Mouse (Mus musculus) cerebellum, adult 11 months (tissue): ENCODE results near the gene Frmd4b.

Experiments
- DNase-seq: peaks from one replicate; pipeline ENCODE4 v3.0.0; 2022

The Frmd4b gene

DNA sequence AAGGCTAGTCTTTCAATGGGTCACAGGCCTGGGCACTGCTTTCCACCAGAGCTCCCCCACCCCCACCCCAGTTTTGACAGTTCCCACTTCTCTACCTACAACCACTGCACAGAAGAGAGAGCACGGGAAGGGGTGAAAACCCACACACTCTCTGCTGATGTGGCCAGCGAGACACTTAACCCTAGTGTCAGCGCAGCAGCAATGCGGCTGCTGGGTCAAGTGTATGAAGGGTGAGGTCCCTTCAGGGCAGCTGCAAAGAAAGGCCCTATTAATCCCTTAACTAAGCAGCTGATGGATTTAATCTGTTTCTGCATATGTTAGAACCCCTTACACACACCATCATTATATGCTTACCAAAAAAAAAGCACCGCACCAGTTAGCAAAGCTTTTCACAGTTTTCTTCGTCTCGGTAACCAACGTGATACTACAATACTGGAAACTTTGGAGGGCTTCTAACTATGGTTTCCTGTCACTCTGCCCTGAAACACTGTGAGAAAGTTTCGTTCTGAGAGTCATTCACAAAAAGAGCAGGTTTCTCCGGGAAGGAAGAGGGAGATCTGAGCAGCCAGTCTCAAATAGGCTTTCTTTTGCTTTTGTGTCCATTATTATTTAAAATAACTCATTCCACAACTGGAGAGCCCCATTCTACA, 264.7 kb downstream of the Frmd4b start:
- no peak for DNase-seq

DNA sequence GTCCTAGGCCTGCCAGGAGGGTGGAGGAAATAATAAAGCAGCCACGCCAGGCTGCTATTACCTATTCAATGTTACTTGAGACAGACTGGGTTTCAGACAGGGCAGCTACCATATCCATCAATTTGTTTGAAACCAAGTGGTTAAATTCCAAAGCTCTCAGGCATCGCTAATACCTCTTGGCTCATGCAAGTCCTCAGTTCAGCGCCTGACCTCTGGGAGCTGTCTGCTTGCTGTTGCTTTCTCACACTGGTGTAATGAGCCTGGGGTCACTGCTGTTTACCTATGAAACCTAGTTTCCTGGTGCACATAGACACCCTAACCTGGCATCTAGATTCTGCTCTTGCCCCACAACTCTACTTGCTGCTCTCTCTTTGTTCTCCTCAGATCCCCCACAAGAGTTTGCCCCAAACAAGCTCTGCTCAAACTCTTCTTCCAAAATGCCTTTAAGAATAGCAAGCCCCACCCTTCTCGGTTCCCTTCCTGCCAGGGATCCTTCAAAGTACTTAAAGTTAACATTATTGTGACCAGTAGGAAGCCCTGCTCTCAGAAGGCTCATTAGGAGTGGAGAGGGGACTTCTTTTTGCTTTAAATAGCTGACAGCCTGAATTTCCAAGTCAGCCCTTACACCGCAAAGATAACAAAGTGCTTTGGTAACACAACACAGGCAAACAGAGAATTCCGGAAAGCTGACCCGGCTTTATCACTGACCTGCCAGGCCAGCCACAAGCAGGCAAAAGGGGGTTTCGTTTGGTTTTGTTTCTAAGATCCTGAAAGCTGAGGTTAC, 267.8 kb downstream of the Frmd4b start:
- DNase-seq, result no peak

DNA sequence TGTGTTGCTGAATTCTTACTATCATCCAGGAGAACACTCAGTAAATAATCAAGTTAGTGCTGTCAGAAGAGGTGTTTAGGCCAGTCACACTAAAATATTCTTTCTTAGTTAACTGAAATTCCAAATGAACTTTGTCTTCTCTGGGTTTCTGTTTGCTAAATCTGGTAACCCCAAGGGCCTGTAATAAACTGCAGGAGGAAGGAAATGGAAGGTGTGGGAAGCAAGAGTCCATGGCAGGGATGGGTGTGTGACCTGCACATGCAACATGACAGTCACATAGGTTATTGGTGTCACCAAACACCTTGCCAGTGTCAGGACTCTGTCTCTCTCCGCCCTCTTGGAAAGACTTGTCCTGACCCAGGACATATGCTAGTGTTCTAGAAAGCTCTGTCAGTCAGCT, 270.4 kb downstream of the Frmd4b start:
- no peak for DNase-seq

DNA sequence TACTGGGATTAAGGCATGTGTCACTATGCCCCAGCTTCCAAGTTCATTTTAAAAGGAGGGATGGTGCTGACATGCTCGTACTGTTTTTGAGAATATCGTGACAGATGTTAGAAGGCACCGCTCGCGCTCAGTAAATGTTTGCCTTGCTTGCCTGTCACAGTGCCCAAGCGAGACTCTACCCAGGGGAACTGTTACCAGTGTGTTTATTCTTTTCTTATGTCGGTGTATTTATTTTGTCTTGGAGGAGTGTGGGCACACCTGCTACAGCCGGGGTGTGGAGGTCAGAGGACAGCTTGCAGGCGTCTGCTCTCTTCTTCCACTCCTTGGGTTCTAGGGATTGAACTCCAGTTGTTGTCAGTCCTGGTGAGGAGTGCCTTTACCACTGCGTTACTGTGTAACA, 270.8 kb downstream of the Frmd4b start:
- no peak for DNase-seq

DNA sequence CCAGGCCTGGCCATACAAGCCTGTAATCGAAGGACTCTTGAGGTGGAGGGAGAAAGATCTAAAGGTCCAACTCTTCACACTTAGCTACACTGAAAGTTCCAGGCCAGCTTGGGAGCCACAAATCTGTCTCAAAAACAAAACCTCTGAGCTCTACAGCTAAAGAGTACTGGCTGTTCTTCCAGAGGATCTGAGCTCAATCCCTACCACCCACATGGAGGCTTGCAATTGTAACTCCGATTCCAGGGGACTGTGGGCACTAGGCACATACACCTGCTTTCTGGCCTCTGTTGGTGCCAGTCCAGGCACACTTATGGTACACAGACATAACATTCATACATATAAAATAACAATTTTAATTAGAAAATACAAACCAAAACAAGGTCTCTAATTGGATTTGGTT, 271.4 kb downstream of the Frmd4b start:
- DNase-seq, result no peak

DNA sequence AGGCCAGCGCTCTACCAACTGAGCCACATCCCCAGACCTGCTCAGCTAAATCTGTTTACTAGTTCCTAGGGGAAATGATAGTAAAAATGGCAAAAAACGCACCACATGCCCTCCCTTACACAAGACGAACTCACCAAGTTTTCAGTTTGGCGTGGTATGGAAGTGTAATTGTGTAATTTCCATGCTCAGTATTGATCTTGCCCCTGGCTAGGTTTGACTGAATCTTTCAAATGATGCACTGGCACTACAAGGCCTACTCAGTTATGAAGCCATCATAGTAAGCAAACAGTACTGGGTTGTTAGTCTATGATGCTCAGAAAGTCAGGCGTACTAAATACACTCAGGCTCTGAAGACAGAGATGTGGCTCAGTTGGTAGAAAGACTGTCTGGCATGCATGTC, 275.2 kb downstream of the Frmd4b start:
- no peak for DNase-seq

DNA sequence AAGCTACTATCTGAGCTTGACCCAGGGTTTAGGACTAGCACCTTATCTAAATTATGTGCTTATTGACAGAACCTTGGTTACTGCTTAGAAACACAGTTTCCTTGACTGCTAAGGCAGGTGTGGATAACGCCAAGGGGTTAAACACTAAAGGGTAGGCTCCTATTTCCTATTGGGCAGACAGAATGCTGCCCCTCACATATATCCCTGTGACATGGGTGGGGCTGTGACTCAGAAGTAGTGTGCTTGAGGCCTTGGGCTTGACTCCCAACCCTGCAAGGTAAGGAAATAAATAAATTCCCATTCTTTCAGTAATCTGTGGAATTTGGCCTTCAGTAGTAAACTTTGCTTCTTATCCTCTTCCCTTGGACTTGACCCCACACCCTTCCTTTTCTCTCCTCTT, 275.7 kb downstream of the Frmd4b start:
- DNase-seq, result no peak

DNA sequence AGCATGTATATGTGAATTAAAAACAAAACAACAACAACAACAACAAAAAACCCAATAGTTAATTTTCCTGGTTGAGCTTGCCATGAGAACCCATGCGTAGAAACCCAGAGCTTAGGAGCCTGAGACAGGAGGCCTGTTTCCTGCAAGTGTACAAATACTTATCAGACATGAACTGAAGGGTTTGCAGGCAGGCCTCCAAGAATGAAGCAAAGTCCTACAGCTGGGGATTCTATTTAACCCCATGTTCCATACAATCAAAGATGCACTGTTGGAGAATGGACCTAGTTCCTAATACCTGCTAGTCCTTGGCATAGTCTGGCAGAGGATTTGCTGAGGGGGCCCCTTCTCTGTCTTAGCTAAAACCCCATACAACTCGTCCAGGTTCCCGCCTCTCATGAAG, 276.2 kb downstream of the Frmd4b start:
- DNase-seq, result no peak

DNA sequence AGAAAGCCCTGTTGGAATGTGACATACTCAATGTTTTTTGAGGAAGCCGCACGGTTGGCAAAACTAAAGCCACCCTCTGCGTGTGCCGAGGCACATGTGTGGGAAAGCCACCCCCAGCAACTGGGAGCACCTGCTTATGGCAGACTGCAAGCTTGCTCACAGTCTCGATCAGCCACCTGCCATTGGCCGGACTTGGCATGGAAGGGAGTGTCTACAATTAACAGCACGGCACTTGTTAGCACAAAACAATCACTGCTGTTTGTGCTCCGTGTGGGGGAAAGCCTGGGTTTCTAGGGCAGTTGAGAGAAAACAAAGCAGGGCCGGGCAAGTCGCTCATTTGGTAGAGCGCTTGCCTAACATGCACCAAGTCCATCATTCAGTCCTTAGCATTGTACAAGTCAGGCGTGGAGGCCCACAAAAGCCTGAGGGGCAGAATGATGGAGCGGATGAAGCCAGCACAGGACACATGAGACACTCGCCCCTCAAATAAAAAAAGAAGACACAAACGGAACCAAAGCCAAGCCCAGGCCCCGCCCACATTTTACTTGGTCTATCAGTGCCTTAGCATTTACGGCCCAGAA, 277.0 kb downstream of the Frmd4b start:
- DNase-seq, result no peak

DNA sequence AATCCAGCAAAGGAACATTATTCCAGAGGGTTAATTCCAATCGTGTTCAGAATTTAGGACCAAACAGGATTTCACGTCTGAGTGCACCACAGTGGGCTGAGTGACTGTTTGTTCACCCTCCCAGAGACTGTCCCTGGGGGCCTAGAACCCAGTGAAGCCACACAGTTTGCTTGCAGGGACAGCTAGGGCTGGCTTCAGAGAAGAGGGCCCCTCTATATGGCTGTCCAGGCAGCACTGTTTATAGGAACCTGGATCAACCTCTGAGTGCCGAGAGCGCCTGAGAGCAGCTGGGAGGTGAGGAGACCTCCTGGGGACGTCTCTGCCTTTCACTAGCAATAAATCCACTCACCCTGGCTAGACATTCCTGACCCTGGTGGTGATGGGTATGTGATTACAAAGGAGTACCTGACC, 278.1 kb downstream of the Frmd4b start:
- DNase-seq, result no peak

DNA sequence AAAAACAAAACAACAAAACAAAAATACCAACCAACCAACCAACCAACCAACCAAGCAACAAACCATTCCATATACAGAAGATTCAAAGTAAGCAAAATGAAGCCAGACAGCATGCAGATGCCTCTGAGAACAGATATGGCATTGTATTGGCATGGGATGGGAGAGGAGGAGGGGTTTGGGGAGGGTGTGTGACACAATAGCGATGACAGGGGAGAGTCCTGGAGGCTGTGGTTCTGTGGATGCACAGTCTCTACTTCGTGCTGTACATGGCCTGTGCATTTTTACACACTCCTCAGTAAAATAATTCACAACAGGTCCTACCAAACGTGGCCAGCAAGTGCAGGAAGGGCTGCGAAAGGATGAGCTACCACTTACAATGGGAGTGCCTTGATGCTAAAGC, 278.5 kb downstream of the Frmd4b start:
- no peak for DNase-seq

DNA sequence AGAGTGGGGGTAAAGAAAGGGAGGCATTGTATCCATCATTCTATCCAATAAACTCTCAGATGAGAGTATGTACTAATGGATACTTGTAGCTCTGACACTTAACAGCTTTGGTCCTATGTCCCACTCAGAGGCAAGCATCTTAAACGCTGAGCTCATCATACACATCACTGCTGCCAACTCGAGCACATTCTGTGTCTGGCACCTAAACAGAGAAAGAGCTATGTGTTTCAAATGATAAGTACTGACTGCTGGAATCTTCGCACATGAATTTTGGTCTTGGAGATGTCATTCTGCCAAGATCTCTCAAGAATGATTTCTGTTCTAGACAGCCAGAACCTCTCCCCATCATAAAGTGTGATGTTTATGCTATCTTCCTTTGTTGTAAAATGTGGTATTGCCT, 284.0 kb downstream of the Frmd4b start:
- DNase-seq, result no peak

DNA sequence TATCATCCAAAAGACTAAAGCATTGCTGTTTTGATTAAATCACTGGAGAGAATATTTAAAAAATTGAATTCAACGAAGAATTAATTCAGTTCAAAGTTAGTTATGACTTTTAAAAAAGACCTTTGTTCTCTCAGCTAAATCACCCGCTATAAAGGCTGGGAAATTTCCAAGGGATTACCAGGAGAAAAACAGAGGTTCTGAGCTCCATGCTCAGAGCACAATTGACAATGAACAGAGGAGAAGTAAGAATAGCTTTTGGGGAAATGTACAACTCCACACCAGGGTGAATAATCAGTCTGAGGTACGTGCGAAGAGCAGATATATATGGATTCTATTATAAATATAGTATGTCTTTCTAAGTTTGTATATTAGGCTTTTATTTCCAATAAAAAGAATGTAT, 293.4 kb downstream of the Frmd4b start:
- no peak for DNase-seq

DNA sequence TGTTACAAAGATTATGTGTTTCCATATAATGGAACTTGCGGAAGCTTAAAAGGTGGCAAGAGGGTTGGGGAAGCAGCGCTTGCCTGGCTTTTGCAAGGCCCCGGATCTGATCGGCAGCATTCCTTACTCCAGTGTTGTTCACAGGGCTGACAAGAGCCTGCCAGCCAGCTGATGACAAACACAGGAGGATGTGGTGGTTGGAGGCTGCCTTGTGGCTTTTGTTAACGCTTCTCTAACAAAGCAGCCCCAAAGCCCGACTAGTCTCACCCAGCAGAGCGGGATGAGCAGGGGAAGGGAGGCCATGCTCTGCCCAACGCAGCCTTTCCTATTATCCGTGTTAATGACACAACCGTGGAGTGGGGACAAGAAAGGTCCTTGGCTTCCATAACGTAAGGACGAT, 295.2 kb downstream of the Frmd4b start:
- no peak for DNase-seq

DNA sequence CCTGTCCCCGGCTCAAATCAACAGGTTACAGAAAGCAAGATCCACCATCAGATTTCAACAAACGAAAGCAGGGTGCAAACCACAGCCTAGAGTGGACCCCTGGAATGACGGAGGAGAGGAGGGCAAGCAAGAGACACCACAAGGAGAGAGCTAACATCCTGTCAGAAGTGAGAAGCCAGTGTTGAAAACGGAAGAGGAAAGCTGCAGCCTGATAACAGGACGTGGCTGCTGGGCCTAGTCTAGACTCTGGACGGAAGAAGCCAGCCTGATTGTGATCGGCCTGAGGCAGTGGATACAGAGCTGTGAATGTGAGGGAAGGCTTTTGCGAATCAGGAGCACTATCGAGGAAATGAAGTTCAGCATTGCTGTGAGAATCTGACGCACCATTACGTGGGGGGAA, 296.2 kb downstream of the Frmd4b start:
- DNase-seq, result no peak

DNA sequence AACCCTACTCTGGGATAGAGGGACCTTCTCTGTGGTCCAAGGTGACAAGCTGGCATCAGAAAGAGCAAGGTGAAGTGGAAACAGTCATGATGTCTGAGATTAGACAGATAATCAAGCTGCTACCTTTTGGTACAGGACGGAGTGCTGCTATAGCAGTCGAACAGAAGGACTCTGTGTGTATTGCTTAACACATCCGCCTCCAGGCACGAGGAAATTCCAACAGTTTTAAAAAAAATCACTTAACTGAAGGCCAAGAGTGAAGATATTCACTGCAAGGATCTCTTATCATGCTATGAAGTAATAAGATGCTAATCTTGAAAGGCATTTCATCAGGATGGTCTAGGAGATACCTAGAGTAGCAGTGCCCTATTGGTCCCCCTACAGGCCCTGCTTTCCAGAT, 298.3 kb downstream of the Frmd4b start:
- DNase-seq, result no peak

DNA sequence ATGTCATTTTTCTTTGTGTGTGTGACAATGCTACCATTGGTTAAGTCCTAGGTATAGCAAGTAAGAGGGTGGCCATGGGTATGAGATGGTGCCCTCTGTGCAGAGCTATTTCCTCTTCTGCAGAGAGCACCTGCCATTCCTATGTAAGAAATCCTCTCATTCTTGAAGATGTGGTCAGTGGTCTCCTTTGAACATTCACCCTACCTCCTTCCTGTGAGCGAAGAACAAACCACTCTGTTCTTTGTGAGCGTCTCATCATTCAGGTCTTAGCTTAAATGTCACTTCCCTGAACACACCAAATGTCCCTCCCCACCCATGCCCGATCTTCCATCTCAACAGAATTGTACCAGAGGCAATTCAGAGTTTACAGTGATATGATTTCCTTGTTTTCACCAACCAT, 299.4 kb downstream of the Frmd4b start:
- DNase-seq, result no peak

DNA sequence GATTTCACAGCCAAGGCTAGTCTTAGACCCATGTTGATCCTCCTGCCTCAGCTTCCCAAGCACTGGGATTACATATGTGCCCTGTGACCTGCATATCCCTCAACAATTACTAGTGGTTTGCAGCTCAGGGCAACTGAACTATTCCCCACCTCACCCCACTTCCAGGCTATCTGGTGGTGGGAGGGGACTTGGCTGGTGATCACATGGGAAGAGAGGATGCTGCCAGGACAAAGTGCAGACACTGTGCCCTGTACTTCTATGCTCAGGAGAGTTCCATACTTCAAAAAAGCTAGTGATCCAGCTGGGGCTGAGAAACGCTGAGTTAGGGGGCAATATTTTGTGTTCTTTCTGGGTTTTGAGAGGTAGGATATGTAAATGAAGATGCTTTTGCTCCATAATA, 300.6 kb downstream of the Frmd4b start:
- no peak for DNase-seq

DNA sequence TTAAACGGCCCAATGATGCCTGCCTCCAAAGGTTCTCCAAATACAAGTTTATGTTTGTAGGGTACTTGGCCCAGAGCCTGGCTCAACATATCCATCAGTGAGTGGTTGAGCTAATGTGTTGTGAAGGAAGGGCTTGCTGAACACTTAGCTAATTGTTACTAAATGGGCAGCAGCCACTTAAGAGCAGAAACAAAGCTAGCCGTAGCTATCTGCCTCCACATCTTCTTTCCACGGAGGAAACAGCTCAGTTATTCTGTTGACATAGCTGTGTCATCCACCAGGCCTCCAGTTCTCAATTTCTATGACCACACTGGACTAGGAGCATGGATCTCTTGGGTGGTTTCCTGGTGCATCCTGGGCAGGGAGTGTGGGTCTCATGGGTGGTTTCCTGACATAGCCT, 302.0 kb downstream of the Frmd4b start:
- no peak for DNase-seq

DNA sequence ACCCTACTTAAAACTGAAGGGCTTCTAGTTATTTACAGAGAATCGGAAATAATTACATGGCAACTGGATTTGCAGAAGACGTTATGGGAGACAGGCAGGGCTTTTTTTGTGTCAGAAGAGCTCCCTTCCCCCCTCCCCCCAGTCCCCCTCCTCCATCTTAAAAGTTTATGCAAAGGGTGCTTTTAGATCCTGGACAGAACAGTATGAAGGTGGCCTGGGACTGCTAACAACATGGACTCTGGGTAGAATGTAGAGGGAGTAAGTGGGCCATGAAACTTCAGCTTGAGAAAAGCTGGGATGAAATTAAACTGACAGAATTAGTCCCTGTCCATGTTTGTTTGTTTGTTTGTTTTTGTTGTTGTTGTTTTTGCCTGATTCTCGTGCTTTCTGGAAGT, 304.8 kb downstream of the Frmd4b start:
- DNase-seq, result no peak

DNA sequence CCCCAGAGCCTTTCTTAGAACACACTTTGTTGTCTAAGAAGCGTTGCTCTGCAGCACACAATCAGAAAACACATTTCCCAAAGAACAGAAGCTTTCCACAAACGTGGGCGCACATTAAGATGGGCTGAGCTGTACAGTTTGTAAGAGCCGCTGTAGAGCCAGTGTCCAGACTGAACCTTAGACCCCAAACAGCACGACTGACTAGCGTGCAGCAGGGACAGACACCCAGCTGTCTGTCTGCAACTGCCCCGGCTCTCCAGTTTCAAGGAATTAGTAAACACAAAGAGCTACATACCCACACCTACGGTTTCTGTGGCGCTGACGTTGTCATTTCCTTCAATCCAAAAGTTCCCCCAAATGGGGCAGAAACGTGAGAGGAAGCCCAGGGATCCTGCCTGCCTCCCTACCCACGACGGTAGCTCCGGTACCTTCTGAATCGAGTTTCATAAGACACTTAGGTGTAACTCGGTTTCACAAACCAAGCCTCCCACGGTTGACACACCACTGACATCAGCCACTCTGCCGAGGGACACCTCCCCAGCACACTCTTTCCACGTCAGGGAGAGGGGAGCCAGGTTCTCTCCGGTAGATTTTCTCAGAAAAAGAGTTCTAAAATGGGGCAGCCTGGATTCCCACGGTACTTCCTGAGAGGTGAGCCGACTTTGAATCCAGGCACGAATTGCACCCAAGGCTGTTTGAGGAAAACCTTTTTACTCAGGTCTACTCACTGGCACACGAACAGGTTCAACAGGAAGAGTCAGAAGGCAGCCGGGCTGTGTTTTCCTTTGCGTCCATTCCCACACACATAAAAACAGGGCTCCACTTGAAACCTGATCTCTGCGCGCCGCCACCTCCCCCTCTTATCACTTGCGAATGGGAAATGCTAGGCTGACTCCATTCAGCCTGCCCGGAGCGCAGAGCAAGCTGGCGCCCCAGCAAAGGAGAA, 305.5 kb downstream of the Frmd4b start:
- DNase-seq, result no peak

DNA sequence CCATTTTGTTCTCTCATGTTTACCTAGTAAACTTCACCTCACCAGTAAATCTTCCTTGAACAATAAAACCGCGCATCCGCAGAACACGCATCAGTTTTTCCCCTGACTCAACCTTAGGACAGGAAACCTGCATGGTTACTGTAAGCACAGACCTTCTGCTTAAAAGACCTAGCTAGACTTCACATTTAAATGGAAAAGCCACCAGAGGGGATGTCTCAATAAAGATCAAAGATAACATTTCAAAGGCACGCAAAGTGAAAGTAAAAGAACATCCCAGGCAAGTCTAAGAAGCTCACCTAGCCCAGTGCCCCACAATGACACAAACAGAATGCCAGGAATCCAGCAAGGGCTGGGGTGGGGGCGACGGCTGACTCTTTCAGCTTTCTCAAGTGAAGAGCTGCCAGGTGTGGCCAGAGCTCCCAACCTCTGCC, 306.4 kb downstream of the Frmd4b start:
- no peak for DNase-seq

DNA sequence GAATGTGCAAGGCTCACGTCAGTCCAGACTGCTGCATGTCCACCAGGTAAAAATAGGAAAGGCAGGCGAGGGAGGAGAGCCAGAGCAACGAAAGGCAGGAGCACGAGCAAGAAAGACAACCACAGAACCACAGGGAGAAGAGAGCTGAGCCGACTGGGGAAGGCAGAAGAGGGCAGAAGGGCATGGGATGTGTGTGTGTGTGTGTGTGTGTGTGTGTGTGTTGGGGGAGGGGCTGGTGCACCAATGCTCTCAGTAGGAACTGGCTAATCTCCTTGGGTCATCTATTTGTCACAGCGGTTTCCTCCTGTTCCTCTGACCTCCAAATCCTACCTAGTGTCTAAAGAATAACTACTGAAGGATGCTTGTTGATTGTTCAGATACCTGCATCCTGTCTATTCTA, 308.2 kb downstream of the Frmd4b start:
- DNase-seq, result no peak
